8 mouse cellular contexts compared by ENCODE assay signal in the genomic region with DNA sequence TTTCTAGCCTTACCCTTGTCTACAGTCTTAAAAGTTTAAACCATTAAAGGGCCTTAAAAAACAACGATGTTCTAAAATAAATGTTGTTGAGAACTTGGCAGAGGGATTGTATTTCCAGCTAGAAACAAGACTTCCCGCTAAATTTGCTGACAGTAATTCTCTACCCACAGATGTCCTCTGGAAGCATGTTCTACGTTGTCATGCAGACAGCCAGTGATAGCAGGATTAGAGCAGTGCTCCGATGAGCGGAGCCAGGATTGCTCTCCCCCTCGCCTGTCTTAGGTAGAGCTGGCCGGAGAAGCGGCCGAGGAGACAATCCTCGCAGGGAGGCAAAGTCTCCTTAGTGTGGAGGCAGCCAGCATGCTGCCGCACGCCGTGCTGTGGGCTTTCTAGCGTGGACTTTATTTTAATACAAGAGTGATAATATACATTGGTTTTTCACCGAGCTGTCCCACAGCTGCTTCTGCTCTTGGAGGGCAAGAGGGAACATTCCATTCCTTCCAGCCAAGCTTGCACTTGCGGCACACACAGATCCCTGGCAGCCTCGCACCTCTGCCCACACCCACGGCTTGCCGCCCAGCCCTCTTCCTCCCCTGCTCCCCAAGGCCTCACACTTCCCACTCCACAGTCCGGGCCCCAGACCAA.
DNase-seq lines count a peak whose midpoint lies in the region; ATAC-seq and TF ChIP-seq lines count a peak whose summit lies in the region.

No protein-coding gene starts in this region.

- peak overlapping the region; percentile 40 for H3K27ac ChIP-seq in left cerebral cortex, adult 2 months
- no peak overlapping the region for H3K27ac ChIP-seq in forebrain, embryonic 15.5 days (replicated peaks)

- no peak for DNase-seq in left cerebral cortex, adult 2 months (ENCODE audit: extremely low spot score in 1 of 2, low spot score in 2 of 2)
- no peak for DNase-seq in left cerebral cortex, adult 8-10 months (ENCODE audit: low spot score in 2 of 2)
- peak; percentile 34 for DNase-seq in fat pad, adult 2 months (ENCODE audit: extremely low read depth, low read depth, low spot score)
- DNase-seq in heart, postnatal 25 days (ENCODE audit: low spot score), result peak; percentile 55
- peak; percentile 69 for DNase-seq in skeletal muscle tissue, adult 2 months (ENCODE audit: low read depth, low spot score)
- no peak for DNase-seq in cerebellum, adult 18-20 months
- DNase-seq in layer of hippocampus, adult 9-11 months, result no peak

- peaks cover 6% of the 10 kb centered on the region for H3K4me1 ChIP-seq in forebrain, embryonic 15.5 days

- no peaks in the 10 kb centered on the region for H3K36me3 ChIP-seq in forebrain, embryonic 15.5 days

- TF ChIP-seq CTCF in left cerebral cortex, adult 2 months (IDR thresholded peaks at IDR 0.05), result no peak

- ATAC-seq in forebrain, embryonic 15.5 days (replicated peaks), result no peak

- no peak overlapping the region for H3K4me2 ChIP-seq in forebrain, embryonic 15.5 days (replicated peaks)

- no peaks in the 10 kb centered on the region for H3K27me3 ChIP-seq in forebrain, embryonic 15.5 days

- no peak overlapping the region for H3K9ac ChIP-seq in forebrain, embryonic 15.5 days (replicated peaks)

- H3K4me3 ChIP-seq in left cerebral cortex, adult 2 months, result no peak overlapping the region
- no peak overlapping the region for H3K4me3 ChIP-seq in forebrain, embryonic 15.5 days

- H3K9me3 ChIP-seq in forebrain, embryonic 15.5 days, result no peaks in the 10 kb centered on the region

- 85% methylated on average over 20 of the region's 20 CpGs for WGBS in forebrain, embryonic 15.5 days

- intact Hi-C loops in left cerebral cortex, adult 2 months (cut with DNase I), result no loop called here
- intact Hi-C loops in heart, postnatal 25 days (cut with DNase I), result loop anchor here (5.0 kb wide), 2 partner anchors 62 to 118 kb away; no protein-coding TSS in a partner anchor

Comparison
In these comparisons a context has a peak if more than half of its experiments do, and no peak if none do; other contexts are left out.
1. DNase-seq: peak in fat pad, adult 2 months (single experiment), heart, postnatal 25 days (single experiment) and skeletal muscle tissue, adult 2 months (single experiment); none in left cerebral cortex, adult 2 months (0 of 2), left cerebral cortex, adult 8-10 months (0 of 2), cerebellum, adult 18-20 months (0 of 2) and layer of hippocampus, adult 9-11 months (single experiment).